Mouse (Mus musculus) layer of hippocampus, adult 2 months (tissue): ENCODE measurements around the gene Gm18596. TPM values are rescaled to one million over a fixed set of nuclear protein-coding genes. Genes with fewer than 3 reads are reported as not detected.
"Not testable (repeated sequence)": the region's sequence is repeated elsewhere in the genome, so short reads cannot be mapped to it uniquely, and the experiment has no call there.

Source experiments
- DNase-seq, 2 experiments: peaks; one replicate each; pipeline ENCODE4 v3.0.0; 2022; ENCODE audit warnings: low spot score in 2 of 2
- H3K27ac ChIP-seq: fragments of 200-600 bp; 2 replicates; pipeline ENCODE4 v1.8.1; 2022
- H3K4me3 ChIP-seq: fragments of 200-600 bp; 2 replicates; pipeline ENCODE4 v1.8.1; 2022; ENCODE audit warnings: mild to moderate bottlenecking
- CTCF ChIP-seq: fragments of 200-600 bp; conservative IDR thresholded peaks from 2 replicates; pipeline ENCODE4 v1.8.1; 2022; ENCODE audit warnings: antibody characterized with exemption, mild to moderate bottlenecking, moderate library complexity
- long read RNA-seq, 2 experiments: library from polyadenylated mRNA; stranded (forward); transcript quantifications; one replicate each; pipeline ENCODE4 v2.0.0; 2021; ENCODE audit warnings: borderline mapping rate in 2 of 2
- total RNA-seq, 2 experiments: library from RNA; stranded (reverse); gene quantifications; 2 replicates each; pipeline ENCODE4 v1.2.3; 2021

Gm18596 gene
- total RNA-seq = not detected
- long read RNA-seq, experiment 1 = 0 reads
- long read RNA-seq, experiment 2 = 0 reads

DNA sequence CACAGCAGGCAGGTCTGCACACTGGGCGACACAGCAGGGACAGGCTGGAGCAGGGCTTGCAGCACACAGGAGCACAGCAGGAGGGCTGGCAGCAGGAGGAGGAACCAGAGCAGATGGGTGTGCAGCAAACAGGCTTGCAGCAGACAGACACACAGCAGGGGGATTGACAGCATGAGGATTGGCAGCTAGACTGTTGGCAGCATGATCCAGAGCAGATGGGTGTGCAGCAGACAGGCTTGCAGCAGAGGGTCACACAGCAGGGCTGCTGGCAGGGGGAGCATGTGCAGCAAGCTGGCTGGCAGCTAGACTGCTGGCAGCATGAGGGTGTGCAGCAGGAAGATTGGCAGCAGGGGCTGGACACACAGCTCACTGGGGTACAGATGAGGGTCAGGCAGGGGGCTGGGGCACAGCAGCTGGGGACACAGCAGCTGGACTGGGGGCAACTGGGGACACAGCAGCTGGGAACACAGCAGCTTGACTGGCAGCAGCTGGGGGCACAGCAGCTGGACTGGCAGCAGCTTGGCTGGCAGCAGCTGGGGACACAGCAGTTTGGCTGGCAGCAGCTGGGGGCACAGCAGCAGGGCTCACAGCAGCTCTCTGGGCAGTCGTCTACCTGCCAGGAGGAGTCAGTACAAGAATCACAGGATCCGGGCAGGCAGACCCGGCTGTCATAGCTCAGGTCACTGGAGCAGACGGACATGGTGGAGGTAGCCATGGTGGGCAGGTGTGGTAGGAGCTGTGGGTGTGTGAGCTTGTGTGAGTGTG, at the start of gene Gm18596:
Gene Gm18596 (minus strand): TSS at position 715 of the 765 bp plus-strand sequence.
- not testable (repeated sequence) for DNase-seq, H3K4me3 ChIP-seq, H3K27ac ChIP-seq

DNA sequence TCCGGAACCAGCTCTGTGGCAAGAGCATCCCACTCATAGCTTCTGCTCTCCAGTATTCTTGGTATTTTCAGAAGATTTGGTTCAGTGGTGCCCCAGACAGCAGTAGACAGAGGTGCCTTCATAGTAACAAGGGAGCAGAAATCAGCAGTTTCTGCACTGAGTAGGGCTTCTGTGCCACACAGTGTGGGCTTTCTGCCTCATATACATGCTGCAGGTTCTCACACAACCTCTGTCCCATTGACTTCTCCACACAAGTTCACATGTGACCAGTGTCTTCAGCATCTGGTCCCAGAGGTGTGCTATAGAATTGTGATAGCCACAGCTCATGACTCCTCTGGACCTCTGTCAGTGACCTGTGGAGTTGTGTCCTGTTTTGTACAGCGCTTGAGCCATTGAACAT, 46.2 kb upstream of the Gm18596 start:
- H3K4me3 ChIP-seq = no peak overlapping the region
- no peak overlapping the region for H3K27ac ChIP-seq
- no peak for DNase-seq
- no peak for TF ChIP-seq CTCF

DNA sequence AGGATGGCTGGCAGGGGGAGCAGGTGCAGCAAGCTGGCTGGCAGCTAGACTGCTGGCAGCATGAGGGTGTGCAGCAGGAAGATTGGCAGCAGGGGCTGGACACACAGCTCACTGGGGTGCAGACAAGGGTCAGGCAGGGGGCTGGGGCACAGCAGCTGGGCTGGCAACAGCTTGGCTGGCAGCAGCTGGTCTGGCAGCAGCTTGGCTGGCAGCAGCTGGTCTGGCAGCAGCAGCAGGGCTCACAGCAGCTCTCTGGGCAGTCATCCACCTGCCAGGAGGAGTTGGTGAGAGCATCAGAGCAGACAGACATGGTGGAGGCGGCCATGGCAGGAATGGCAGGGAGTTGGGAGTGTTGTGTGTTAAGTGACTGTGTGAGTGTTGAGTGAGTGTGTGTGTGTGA, 45.4 kb upstream of the Gm18596 start, which contains the start of gene Gm7137:
Gene Gm7137 (minus strand): TSS at position 325 of the 400 bp plus-strand sequence.
- not testable (repeated sequence) for DNase-seq, H3K4me3 ChIP-seq, H3K27ac ChIP-seq

DNA sequence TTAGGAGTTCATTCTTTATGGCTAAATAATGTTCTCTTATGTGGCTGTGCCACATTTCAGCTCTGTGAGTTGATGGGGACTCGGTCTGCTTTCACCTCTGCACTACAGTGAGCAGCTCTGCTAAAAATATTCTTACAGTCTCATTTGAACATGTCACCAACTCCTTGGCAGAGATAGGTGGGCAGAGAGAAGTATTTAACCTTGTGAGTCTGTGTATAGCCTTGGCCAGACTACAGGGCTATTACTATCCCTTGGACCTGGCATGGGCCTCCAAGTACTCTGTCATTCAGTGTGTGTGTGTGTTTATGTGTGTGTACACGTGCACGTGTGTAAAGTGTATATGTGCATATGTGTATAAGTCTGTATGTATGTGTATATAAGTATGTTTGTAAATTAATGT, 41.0 kb upstream of the Gm18596 start:
- not testable (repeated sequence) for H3K27ac ChIP-seq, H3K4me3 ChIP-seq, DNase-seq

DNA sequence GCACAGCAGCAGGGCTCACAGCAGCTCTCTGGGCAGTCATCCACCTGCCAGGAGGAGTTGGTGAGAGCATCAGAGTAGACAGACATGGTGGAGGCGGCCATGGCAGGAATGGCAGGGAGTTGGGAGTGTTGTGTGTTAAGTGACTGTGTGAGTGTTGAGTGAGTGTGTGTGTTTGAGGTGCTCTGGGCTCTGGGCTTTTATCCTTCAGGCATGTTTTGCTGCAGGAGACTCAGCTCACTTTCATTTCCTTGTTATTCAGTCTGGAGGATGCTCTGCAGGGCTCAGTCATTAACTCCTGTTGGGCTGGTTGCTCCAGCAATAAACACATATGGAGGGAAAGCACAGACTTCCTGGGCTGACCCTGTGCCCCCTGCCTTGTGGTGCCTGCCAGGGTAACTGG, 40.0 kb upstream of the Gm18596 start, which contains the start of gene Gm3250:
Gene Gm3250 (minus strand): TSS at position 101 of the 400 bp plus-strand sequence.
- not testable (repeated sequence) for DNase-seq, H3K4me3 ChIP-seq, H3K27ac ChIP-seq

DNA sequence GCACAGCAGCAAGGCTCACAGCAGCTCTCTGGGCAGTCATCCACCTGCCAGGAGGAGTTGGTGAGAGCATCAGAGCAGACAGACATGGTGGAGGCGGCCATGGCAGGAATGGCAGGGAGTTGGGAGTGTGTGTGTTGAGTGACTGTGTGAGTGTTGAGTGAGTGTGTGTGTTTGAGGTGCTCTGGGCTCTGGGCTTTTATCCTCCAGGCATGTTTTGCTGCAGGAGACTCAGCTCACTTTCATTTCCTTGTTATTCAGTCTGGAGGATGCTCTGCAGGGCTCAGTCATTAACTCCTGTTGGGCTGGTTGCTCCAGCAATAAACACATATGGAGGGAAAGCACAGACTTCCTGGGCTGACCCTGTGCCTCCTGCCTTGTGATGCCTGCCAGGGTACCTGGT, 34.4 kb upstream of the Gm18596 start, which contains the start of gene Gm7138:
Gene Gm7138 (minus strand): TSS at position 101 of the 400 bp plus-strand sequence.
- DNase-seq, H3K27ac ChIP-seq, H3K4me3 ChIP-seq: not testable (repeated sequence)

DNA sequence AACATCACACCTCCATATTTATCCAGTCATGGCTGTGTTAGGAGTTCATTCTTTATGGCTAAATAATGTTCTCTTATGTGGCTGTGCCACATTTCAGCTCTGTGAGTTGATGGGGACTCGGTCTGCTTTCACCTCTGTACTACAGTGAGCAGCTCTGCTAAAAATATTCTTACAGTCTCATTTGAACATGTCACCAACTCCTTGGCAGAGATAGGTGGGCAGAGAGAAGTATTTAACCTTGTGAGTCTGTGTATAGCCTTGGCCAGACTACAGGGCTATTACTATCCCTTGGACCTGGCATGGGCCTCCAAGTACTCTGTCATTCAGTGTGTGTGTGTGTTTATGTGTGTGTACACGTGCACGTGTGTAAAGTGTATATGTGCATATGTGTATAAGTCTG, 29.7 kb upstream of the Gm18596 start:
- H3K4me3 ChIP-seq, DNase-seq, H3K27ac ChIP-seq: not testable (repeated sequence)

DNA sequence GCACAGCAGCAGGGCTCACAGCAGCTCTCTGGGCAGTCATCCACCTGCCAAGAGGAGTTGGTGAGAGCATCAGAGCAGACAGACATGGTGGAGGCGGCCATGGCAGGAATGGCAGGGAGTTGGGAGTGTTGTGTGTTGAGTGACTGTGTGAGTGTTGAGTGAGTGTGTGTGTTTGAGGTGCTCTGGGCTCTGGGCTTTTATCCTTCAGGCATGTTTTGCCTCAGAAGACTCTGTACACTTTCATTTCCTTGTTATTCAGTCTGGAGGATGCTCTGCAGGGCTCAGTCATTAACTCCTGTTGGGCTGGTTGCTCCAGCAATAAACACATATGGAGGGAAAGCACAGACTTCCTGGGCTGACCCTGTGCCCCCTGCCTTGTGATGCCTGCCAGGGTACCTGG, 28.8 kb upstream of the Gm18596 start, which contains the start of gene Gm3238:
Gene Gm3238 (minus strand): TSS at position 101 of the 400 bp plus-strand sequence.
- not testable (repeated sequence) for H3K27ac ChIP-seq, DNase-seq, H3K4me3 ChIP-seq

DNA sequence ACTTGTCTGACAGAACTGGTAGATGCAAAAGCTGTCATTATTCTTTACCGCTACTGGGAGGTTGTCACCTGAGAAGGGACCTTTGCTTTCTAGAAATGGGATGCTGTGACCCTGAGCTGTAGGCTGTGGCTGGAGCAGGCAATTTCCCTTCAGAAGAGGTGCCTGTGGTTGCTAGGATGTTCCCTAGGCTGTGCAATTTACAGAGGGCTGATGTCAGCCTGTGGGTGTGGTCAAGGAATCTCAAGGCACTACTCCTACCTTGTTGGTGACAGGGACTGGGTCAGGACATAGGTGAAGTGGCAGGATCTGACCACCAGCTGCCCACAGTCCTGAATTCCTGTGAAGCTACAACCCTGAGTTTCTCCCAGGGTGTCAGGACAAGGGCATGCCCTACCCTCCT, 27.3 kb upstream of the Gm18596 start:
- H3K27ac ChIP-seq = no peak overlapping the region
- TF ChIP-seq CTCF = no peak
- DNase-seq = no peak
- H3K4me3 ChIP-seq = no peak overlapping the region

DNA sequence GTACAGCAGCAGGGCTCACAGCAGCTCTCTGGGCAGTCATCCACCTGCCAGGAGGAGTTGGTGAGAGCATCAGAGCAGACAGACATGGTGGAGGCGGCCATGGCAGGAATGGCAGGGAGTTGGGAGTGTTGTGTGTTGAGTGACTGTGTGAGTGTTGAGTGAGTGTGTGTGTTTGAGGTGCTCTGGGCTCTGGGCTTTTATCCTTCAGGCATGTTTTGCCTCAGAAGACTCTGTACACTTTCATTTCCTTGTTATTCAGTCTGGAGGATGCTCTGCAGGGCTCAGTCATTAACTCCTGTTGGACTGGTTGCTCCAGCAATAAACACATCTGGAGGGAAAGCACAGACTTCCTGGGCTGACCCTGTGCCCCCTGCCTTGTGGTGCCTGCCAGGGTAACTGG, 17.1 kb upstream of the Gm18596 start, which contains the start of gene Gm3233:
Gene Gm3233 (minus strand): TSS at position 101 of the 400 bp plus-strand sequence.
- not testable (repeated sequence) for H3K27ac ChIP-seq, DNase-seq, H3K4me3 ChIP-seq

DNA sequence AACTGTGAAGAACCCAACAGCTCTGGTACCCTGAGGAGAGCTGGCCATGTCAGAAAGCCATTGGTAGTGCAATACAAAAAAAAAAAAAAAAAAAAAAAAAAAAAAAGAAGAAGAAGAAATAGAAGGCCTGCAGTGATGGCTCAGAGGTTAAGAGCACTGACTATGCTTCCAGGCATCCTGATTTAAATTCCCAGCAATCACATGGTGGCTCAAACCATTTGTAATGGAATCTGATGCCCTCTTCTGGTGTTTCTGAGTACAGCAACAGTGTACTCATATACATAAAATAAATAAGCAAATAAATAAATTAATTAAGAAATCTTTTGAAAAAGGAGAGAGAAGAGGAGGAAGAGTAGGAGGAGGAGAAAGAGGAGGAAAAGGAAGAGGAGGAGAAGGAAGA, 11.0 kb upstream of the Gm18596 start:
- TF ChIP-seq CTCF = peak; percentile 44
- no peak for DNase-seq
- no peak overlapping the region for H3K27ac ChIP-seq
- no peak overlapping the region for H3K4me3 ChIP-seq

DNA sequence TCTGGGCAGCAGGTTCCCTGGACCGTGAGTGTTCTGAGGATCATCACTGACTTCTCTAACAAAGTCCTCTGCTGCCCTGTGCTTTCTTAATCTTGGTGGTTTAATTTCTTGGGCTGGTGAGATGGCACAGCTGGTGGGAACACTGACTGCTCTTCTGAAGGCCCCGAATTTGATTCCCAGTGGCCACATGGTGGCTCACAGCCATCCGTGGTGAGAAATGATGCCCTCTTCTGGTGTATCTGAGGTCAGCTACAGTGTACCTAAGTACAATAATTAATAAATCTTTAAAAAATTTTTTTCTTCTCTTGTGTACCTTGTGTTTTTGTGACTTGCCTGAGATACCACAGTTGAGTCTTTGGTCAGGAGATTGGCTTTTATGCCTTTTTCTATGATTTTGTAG, 9.9 kb upstream of the Gm18596 start:
- peak; percentile 10; the same call in 1 of the 2 replicates for TF ChIP-seq CTCF
- DNase-seq, H3K27ac ChIP-seq, H3K4me3 ChIP-seq: not testable (repeated sequence)

DNA sequence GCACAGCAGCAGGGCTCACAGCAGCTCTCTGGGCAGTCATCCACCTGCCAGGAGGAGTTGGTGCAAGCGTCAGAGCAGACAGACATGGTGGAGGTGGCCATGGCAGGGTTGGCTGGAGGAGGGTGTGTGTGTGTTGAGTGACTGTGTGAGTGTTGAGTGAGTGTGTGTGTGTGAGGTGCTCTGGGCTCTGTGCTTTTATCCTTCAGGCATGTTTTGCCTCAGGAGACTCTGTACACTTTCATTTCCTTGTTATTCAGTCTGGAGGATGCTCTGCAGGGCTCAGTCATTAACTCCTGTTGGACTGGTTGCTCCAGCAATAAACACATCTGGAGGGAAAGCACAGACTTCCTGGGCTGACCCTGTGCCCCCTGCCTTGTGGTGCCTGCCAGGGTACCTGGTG, 8.8 kb upstream of the Gm18596 start, which contains the start of gene Gm9736:
Gene Gm9736 (minus strand): TSS at position 101 of the 400 bp plus-strand sequence.
- not testable (repeated sequence) for H3K4me3 ChIP-seq, DNase-seq, H3K27ac ChIP-seq

DNA sequence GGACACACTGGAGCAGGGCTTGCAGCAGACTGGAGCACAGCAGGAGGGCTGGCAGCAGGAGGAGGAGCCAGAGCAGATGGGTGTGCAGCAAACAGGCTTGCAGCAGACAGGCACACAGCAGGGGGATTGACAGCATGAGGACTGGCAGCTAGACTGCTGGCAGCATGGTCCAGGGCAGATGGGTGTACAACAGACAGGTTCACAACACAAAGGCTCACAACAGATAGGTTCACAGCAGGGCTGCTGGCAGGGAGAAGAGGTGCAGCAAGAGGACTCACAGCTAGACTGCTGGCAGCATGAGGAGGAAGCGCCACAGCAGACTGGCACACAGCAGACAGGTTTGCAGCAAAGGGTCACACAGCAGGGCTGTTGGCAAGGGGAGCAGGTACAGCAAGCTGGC, 8.2 kb upstream of the Gm18596 start:
- not testable (repeated sequence) for H3K27ac ChIP-seq, H3K4me3 ChIP-seq, DNase-seq
